ENCODE assay signal across 28 mouse cellular contexts in genomic region chr13:34303386-34304016, GRCm38 (mm10). TPM values are rescaled to one million over a fixed set of nuclear protein-coding genes. Genes with fewer than 3 reads are reported as not detected.
DNase-seq lines count a peak whose midpoint lies in the region; ATAC-seq and TF ChIP-seq lines count a peak whose summit lies in the region.
"Had no signal": no experiment of that assay in that cellular context is flagged by ENCODE, and none has a peak within 500 bp of the region (broad histone marks: within the 10 kb centered on the region; RNA-seq: fewer than 3 reads in every experiment).

No protein-coding gene starts in this region.

- no peak overlapping the region for H3K27ac ChIP-seq in heart, embryonic 10.5 days
- no peak overlapping the region for H3K27ac ChIP-seq in heart, adult 2 months
- H3K27ac ChIP-seq in hindbrain, embryonic 16.5 days (ENCODE audit: low read depth, low read length): no peak overlapping the region
- H3K27ac ChIP-seq: embryonic facial prominence, embryonic 13.5 days; forebrain, embryonic 10.5 days; hindbrain, embryonic 13.5 days had no signal

- H3K79me2 ChIP-seq in heart, adult 2 months (replicated peaks; ENCODE audit: control insufficient read depth, insufficient read depth, low read length): no peaks in the 10 kb centered on the region

- peaks cover 10% of the 10 kb centered on the region; the same call in 1 of the 2 replicates for H3K36me3 ChIP-seq in heart, embryonic 10.5 days
- no peaks in the 10 kb centered on the region for H3K36me3 ChIP-seq in heart, adult 2 months (ENCODE audit: control insufficient read depth, insufficient read depth, low read length)
- H3K36me3 ChIP-seq in hindbrain, embryonic 16.5 days (ENCODE audit: control insufficient read depth, insufficient read depth, low read length): no peaks in the 10 kb centered on the region; the same call in 1 of the 2 replicates
- H3K36me3 ChIP-seq: embryonic facial prominence, embryonic 13.5 days had no signal

- no peak for ATAC-seq in hindbrain, embryonic 16.5 days
- ATAC-seq: forebrain, postnatal 0 days; intestine, postnatal 0 days; midbrain, embryonic 16.5 days had no signal

- no peak for TF ChIP-seq EP300 in heart, adult 2 months (IDR thresholded peaks at IDR 0.05; ENCODE audit: insufficient read depth, low read depth, low read length)

- peak; percentile 77 for DNase-seq in heart, embryonic 10.5 days (ENCODE audit: low spot score)
- no peak for DNase-seq in heart, adult 2 months
- peak; percentile 48 for DNase-seq in kidney, postnatal 14 days
- no peak for DNase-seq in kidney, adult 8-10 months
- peak; percentile 21 for DNase-seq in lung, postnatal 10 days
- DNase-seq in lung, adult 2 months: no peak
- DNase-seq in yolk sac, embryonic 10.5 days (ENCODE audit: low spot score): peak; percentile 54
- DNase-seq: adrenal gland, postnatal 10 days; B cell, adult 2 months; cerebellum, adult 11 months; cerebellum, adult 9-11 months; embryo, embryonic 11 days; forebrain, postnatal 0 days; gastrocnemius, postnatal 10 days; heart, postnatal 4 days; lung, adult 18-20 months; lung, postnatal 36 days; right cerebral cortex, postnatal 4 days; thymus, adult 2 months; thymus, postnatal 36 days had no signal

- TF ChIP-seq CTCF in heart, adult 2 months (IDR thresholded peaks at IDR 0.05): no peak
- TF ChIP-seq CTCF in lung, adult 2 months (IDR thresholded peaks at IDR 0.05; ENCODE audit: insufficient read depth, low read length): no peak

- H3K4me1 ChIP-seq in heart, embryonic 10.5 days: peaks cover 37% of the 10 kb centered on the region
- H3K4me1 ChIP-seq in heart, adult 2 months (ENCODE audit: control insufficient read depth, insufficient read depth, low read length): no peaks in the 10 kb centered on the region
- peaks cover 7% of the 10 kb centered on the region for H3K4me1 ChIP-seq in lung, adult 2 months (ENCODE audit: control insufficient read depth, insufficient read depth, low read length)
- H3K4me1 ChIP-seq in hindbrain, embryonic 16.5 days (ENCODE audit: control insufficient read depth, insufficient read depth, low read depth, low read length): no peaks in the 10 kb centered on the region; the same call in 1 of the 2 replicates

- no peak for TF ChIP-seq POLR2A in heart, adult 2 months (IDR thresholded peaks at IDR 0.05; ENCODE audit: insufficient read depth, low read depth, low read length)
- TF ChIP-seq POLR2A in lung, adult 2 months (IDR thresholded peaks at IDR 0.05; ENCODE audit: borderline replicate concordance, extremely low read depth, low read depth, low read length): no peak

- H3K9ac ChIP-seq in heart, adult 2 months (ENCODE audit: low read depth, low read length): no peak overlapping the region
- H3K9ac ChIP-seq in hindbrain, embryonic 16.5 days (ENCODE audit: low read depth, low read length): no peak overlapping the region
- H3K9ac ChIP-seq: embryonic facial prominence, embryonic 13.5 days; forebrain, postnatal 0 days; heart, embryonic 12.5 days; hindbrain, embryonic 13.5 days had no signal

- WGBS in heart, embryonic 10.5 days: 50% methylated on average over 6 of the region's 6 CpGs
- 28% methylated on average over 6 of the region's 6 CpGs for WGBS in heart, adult 2 months
- WGBS in lung, adult 2 months: 29% methylated on average over 6 of the region's 6 CpGs
- 73% methylated on average over 6 of the region's 6 CpGs for WGBS in hindbrain, embryonic 16.5 days

- H3K27me3 ChIP-seq in heart, embryonic 10.5 days (ENCODE audit: insufficient read depth, poor library complexity, severe bottlenecking): no peaks in the 10 kb centered on the region
- H3K27me3 ChIP-seq in heart, adult 2 months (ENCODE audit: control insufficient read depth, insufficient read depth, low read length): no peaks in the 10 kb centered on the region
- H3K27me3 ChIP-seq in hindbrain, embryonic 16.5 days (replicated peaks; ENCODE audit: control insufficient read depth, insufficient read depth, low read length): no peaks in the 10 kb centered on the region
- H3K27me3 ChIP-seq: embryonic facial prominence, embryonic 13.5 days; heart, embryonic 12.5 days; hindbrain, embryonic 13.5 days had no signal

- no peak overlapping the region for H3K4me2 ChIP-seq in hindbrain, embryonic 16.5 days (ENCODE audit: low read length)
- H3K4me2 ChIP-seq: embryonic facial prominence, embryonic 13.5 days; heart, embryonic 12.5 days; hindbrain, embryonic 13.5 days; midbrain, embryonic 11.5 days had no signal

- intact Hi-C loops in heart, adult 2 months (cut with DNase I): no loop called here

- H3K4me3 ChIP-seq in heart, embryonic 10.5 days: no peak overlapping the region
- no peak overlapping the region for H3K4me3 ChIP-seq in heart, adult 2 months
- H3K4me3 ChIP-seq in lung, adult 2 months (replicated peaks; ENCODE audit: extremely low read depth, low read depth, low read length): no peak overlapping the region
- no peak overlapping the region for H3K4me3 ChIP-seq in hindbrain, embryonic 16.5 days (ENCODE audit: low read length)
- H3K4me3 ChIP-seq: embryonic facial prominence, embryonic 13.5 days; forebrain, embryonic 10.5 days; heart, embryonic 12.5 days; hindbrain, embryonic 13.5 days had no signal

- no peaks in the 10 kb centered on the region for H3K9me3 ChIP-seq in heart, embryonic 10.5 days
- H3K9me3 ChIP-seq in hindbrain, embryonic 16.5 days (ENCODE audit: control insufficient read depth, low read length): no peaks in the 10 kb centered on the region
- H3K9me3 ChIP-seq: embryonic facial prominence, embryonic 13.5 days; forebrain, embryonic 10.5 days; heart, embryonic 12.5 days; hindbrain, embryonic 13.5 days had no signal

RNA-seq across cellular contexts. Expression of gene Slc22a23, which starts 41.5 kb away (rescaled TPM):
- 5.1 TPM in 2 replicates for polyA plus RNA-seq in heart, embryonic 10.5 days (2016; fragmentation: Nextera tagmentation; extraction: Ambion mirVana)
- 10 to 100 TPM; 11.1 to 14.2 TPM for total RNA-seq in heart, adult 2 months (2021)
- polyA plus RNA-seq in heart, adult 2 months (2012; rRNA removed): 12.1 and 12.2 TPM in 2 replicates
- polyA plus RNA-seq in lung, adult 2 months (2012; rRNA removed): 78.2 and 81.6 TPM in 2 replicates
- polyA plus RNA-seq in hindbrain, embryonic 16.5 days (2015; fragmentation: Nextera tagmentation; extraction: Ambion mirVana): 14.9 and 15.6 TPM in 2 replicates

Comparison
In these comparisons a context has a peak if more than half of its experiments do, and no peak if none do; other contexts are left out.
1. DNase-seq: peak in heart, embryonic 10.5 days (single experiment), kidney, postnatal 14 days (single experiment), lung, postnatal 10 days (single experiment) and yolk sac, embryonic 10.5 days (single experiment); none in heart, adult 2 months (0 of 2), kidney, adult 8-10 months (0 of 2) and lung, adult 2 months (single experiment).